Mouse (Mus musculus): ENCODE data around the gene Grip2.

DNA sequence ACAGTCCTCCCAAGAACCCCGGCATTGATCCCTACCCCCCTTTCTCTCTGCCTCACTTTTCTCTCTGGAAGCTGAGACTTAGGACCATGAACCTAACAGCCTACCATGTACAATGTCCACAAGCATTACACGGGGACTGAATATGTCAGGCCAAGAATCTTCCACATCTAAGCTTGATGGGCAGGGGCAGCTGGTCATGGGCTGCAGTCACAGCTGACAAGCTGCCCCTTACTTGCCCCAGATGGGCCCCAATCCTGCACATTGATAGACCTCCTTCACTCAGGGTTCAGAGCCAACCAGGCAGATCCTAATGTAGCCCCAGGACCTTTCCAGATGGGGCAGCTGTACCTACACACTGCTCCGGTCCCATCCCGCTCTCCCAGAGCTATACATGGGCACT lies 30.3 kb downstream of the Grip2 start:
- TF ChIP-seq POLR2A (IDR thresholded peaks at IDR 0.05; ENCODE audit: extremely low read depth, insufficient read depth, low read length), result no peak
- TF ChIP-seq CTCF (IDR thresholded peaks at IDR 0.05; ENCODE audit: extremely low read depth, insufficient read depth, low read length), result no peak
